Mouse (Mus musculus) layer of hippocampus, adult 8-10 months (tissue): ENCODE measurements around the gene Ddx6. TPM values are rescaled to one million over a fixed set of nuclear protein-coding genes. Genes with fewer than 3 reads are reported as not detected.
A peak's percentile ranks its signal among the peaks of the same experiment; 100 is the strongest.
"Not testable (repeated sequence)": the region's sequence is repeated elsewhere in the genome, so short reads cannot be mapped to it uniquely, and the experiment has no call there.

Experiments
- DNase-seq, 2 experiments: peaks; one replicate each; pipeline ENCODE4 v3.0.0; 2022; ENCODE audit warnings: low spot score in 2 of 2
- total RNA-seq, 4 experiments: library from RNA; stranded (reverse); gene quantifications; 2 replicates each; pipeline ENCODE4 v1.2.4; 2022

Ddx6 gene
- total RNA-seq, 4 experiments from 2014 or later, result 130 to 145 (median 134) TPM

DNA sequence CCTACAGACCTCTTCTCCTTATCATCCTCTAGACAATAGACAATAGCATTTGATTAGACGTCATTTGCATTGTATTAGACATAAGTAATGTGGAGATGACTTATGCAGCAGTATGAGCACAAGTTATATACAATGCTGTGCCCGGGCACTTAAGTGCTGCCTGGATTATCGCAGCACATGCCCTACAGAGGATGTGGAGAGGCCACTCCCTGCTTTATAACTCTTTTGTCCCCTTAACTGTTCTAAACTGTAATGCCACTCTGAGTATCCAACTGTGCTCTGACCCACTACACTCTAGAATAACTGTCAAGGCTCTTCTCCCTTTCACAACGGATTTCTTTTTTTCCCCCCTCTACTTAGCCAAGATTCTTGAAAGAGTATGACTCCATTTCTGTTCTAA lies 10.8 kb upstream of the Ddx6 start:
- DNase-seq, result no peak

DNA sequence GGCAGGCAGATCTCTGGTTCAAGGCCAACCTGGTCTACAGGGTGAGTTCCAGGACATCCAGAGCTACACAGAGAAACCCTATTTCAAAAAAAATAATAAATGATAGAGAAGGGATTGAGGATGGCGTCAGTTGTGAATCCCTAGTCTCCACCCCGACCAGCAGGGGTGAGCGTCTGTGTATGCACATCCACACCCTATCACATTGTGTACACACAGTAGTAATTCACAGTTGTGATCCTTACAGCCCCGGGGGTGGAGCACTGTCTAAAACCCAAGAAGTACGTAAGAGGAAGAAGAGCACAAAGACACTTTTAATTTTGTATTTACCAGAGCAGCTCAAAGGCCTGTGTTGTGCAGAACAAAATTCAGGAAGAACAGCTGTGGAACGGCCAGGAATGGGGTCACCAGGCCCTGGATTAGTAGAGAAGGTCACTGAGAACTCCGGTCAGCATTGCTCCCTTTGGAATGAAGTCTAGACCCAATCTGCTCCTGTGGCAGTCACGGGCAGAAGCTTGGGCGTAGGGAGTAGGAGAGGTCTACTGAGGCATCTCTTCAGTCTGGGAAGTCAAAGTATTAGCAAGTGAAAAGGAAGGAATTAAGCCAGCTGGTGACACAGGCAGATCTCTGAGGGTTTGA lies 9.7 kb upstream of the Ddx6 start:
- DNase-seq, result no peak

DNA sequence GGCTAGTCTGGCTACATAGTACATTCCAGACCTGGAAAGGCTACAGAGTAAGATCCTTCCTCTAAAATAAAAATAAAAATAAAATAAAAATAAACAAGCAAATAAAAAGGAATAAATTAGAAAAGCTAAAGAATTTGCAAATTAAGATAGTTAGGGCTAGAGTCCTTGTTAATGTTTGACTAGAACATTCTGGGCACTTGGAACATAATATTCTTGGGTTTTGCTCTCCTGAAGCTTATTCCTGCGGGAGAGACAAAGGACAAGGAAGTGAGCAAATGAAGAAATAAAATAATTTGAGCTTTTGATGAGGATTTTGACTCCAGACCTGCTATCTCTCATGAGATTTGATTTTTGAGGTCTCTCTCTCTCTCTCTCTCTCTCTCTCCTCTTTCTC lies 9.2 kb upstream of the Ddx6 start:
- DNase-seq, result no peak

DNA sequence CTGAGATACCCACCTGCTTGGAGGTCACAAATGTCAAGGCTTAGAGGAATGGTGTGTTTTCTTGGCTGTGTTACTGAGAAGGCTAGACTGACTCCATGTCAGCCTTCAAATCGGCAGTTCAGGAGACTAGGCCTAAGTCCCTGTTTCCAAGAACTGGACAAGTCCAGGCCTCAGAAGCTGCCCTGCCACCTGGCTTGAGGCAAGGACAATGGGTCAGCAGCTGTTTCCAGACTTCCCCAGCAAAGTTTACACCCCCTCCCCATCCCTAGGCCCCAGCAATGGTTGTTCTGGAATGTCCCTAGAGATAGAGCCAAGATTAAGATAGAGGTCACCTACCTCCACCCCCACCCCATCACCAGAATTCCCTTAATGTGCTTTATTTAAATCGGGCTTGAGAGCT lies 7.0 kb upstream of the Ddx6 start:
- no peak for DNase-seq

DNA sequence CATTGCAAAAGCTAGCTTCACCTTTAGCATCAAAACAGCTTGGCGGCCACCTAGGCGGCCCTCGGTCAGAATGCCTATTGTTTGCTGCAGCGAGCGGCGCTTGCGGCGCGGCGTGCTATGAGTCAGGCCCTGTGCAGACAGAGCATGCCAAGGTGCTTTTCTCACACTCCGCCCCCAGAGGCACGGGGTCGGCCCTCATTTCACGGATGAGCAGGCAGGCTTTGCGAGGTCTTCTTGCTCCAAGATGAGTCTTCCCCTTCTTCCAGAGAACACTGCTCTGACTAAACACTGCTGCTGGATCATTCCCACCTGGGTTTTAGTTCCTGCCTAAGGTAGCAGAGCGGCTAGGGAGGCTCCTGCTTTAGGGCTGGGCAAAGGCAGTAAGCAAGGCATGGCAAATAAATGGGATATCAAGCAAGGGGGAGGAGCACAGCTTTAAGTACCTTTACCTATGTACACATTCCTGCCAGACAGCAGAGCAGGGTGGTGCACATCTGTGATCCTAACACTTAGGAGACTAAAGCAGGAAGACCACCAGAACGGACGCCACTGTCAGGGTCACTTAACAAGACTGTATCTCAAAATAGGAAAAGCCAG lies 5.7 kb upstream of the Ddx6 start:
- no peak for DNase-seq

DNA sequence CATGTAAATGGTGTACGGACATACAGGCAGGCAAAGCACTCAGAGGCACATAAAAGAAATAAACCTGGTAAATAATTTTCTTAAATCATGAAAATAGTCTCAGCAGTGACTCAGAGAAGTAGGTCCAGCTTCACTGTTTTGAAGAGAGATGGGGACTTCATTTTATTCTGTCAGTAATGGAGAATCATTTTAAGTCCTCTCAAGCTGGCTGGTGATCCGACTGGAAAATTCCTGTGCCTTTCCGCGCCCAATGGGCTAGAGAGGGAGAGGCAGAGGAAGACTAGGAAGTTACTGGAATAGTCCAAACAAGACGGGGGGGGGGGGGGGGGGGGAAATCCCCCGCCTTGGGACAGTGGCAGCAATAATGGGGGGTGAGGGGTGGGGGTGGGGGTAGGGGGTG lies 5.1 kb upstream of the Ddx6 start:
- DNase-seq, result no peak

DNA sequence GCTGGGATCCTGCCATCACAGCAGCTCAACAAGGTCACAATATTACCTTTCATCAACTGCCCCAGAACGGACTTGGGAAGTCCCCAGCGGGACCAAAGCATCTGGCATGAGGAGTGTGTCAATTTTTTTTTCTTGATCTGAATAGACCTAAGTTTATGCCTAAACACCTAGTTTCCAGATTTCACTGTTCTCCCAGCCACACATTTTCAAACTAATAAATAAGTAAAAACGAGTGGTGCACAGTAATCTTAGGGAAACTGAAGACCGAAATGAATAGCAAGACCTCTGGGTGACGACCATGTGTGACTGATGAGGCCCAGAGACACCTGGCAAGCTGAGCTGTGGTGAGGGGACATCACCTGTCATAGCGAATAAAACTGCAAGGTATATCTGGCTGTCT lies 3.9 kb upstream of the Ddx6 start:
- DNase-seq, result no peak

DNA sequence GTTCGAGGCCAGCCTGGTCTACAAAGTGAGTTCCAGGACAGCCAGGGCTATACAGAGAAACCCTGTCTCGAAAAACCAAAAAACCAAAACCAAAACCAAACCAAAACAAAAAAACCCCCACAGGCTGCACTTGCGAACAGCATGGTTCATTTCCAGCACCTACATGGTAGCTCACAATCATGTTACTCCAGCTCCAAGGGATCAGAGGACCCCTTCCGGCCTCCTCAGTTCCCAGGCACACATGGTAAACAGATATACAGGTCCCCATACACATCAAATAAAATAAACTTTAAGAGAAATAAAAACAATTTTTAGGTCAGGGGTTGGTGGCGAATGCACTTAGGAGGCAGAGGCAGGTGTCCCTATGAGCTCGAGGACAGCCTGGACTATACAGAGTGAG lies 1.9 kb upstream of the Ddx6 start:
- no peak for DNase-seq

DNA sequence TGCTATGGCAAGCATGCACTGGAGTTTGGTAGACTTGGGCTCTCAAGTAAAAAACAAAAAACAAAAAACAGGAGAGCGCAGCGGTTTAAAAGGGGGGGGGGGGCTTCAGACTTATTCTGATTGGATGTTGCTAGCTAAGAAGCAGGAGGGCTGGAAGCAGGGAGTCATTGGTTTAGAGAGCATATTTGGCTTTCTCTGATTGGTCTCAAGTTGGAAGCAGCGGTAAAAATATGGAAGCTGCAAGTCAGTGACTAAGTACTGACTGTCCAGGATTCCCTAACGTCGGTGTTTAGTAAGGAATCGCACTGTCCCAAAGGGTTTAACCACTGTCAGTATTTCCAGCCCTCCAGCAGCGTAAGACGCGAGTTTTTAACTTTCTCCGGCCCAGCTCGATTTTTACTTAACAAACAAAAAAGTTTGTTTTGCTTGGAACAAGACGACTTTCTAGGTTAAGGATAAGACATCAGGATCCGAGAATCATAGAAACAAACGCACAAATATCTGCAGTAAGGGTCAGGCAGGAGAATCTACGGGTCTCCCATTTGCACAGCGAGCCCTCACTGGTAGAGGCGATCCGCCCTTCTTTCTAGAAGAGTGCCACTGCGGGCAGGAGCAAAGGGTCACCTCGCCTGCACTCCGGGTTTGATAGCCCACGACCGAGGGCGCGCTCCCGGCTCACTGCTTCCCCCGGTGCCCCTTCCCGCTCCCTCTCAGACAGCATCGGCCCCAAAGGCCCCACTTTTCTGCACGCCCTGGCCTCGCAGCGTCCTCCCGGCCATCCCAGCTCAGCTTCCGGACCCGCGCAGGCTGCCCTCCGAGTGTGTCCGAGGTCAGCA lies 1.0 kb upstream of the Ddx6 start:
- DNase-seq, result peak; percentile 36 to 54

DNA sequence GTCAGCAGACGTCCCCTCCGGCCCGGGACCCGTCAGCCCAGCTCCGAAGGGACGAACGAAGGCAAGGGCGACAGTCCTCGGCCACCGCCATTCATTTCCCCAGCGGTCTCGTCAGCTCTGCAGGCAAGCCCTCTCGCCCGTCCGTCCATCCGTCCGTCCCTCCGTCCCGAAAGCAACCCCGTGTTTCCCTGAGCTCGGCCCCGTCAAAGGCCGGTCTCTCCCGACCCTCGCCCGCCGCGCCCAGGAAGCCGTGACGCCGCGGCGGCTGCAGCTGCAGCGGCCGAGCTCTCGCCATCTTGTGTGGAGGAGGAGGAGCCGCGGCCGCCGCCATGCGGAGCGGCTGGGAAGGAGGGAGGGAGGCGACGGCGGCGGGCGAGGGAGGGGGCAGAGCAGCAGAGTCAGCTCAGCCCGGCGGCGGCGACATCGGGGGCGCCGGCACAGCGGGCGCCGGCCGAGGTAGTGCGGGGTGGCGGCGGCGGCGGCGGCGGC lies 358 bp upstream of the Ddx6 start:
- peak; percentile 57 to 73 for DNase-seq

DNA sequence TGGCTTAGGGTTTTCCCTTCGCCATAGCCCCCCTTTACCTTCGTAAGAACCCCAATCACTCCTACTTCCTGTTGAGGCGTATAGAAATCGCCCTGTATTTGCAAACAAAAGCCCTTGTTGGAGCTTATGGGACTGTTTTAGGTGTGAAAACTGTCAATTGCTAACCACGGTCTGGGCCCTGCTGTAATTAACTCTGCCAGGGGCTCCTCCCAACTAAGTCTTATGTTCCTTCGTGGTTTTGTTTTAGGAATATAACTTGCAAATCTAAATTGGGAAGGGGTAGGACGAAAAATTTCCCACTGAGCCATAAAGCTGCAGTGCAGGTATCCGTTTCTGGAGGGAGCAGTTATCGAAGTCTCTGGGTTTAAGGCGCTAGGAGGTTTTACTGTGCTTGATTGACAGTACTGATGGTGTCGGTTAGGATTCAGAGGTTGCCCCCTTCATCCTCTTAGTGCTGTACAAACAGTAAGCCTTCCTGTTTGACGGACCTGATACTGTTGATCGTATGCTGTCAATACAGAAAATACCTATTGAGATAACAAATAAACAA lies 999 bp downstream of the Ddx6 start:
- DNase-seq, result no peak

DNA sequence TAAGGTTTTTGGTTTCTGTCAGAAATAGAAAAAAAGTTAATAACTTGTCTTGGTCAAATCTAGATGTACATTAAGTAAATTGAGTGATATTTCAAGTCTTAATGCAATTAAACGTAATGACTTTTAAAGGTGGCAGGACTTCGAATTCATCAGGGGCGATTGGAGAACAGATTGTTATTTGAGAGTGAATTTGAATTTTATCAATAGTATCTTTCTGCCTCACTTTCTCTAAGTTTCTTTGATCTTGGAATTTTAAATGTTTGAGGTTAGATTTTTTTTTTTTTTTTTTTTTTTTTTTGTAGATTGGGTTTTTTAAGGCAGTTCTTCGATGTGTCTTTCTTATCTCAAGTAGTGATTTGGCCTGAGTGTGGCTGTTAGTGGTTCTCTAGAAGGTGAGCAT lies 2.0 kb downstream of the Ddx6 start:
- no peak for DNase-seq

DNA sequence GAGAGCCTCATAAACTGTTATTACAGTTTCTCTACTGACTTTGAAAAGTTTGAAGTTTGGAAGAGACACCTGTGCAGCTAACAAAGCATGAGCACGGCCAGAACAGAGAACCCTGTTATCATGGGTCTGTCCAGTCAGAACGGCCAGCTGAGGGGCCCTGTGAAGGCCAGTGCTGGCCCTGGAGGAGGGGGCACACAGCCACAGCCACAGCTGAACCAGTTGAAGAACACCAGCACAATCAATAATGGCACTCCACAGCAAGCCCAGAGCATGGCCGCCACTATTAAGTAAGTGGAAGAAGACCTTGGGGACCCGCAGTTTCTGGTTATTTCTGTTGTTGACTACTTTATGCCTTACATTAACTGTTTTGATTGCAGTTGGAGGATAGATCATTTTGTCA lies 2.6 kb downstream of the Ddx6 start:
- no peak for DNase-seq

DNA sequence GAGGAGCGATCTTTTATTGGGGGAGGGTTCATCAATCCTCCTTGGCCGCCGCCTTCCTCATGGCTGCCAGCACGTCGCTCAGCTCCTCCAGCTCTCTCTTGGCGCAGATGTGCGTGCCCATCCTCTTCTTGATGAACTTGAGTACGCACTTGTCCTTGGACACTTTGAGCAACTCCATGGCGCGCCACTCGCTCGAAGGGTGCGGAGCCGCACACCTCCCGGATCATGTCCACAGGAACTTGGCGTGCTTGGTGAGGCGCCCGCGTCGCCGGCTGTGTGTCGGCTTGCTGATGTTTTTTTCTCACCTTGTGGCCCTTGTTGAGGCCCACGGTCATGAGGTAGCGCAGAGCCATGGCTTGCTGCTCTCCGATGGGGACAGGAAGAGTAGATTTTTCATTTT lies 5.7 kb downstream of the Ddx6 start:
- no peak for DNase-seq

DNA sequence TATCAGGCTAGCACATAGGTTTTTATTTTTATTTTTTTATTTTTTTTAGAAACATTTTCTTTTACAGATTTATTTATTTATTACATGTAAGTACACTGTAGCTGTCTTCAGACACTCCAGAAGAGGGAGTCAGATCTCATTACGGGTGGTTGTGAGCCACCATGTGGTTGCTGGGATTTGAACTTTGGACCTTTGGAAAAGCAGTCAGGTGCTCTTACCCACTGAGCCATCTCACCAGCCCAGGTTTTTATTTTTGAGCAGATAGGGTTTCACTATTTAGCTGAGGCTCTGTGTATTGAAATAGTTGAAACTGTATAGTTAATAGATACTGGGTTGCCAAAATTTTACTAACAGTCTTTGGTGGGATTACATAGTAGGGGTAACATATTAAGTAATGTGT lies 8.4 kb downstream of the Ddx6 start:
- DNase-seq, result not testable (repeated sequence)

DNA sequence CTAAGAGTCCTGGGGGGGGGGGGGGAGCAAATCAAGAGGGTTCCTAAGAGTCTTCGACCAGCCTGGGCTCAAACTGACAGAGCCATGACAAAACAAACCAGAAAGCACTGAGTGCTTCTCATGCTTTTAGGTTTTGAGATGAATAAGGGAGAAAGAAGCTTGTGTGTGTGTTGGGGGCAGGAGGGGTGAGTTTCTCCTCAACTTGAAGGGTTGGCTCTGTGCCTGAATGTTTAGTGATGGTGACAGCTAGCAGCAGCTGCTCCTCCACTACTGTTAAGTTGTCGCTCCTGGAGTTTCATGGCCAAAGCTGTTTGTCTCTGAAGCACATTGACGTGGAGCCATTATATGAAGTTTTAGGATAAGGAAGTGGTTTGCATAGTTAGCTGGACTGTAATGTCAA lies 16.4 kb downstream of the Ddx6 start:
- no peak for DNase-seq

DNA sequence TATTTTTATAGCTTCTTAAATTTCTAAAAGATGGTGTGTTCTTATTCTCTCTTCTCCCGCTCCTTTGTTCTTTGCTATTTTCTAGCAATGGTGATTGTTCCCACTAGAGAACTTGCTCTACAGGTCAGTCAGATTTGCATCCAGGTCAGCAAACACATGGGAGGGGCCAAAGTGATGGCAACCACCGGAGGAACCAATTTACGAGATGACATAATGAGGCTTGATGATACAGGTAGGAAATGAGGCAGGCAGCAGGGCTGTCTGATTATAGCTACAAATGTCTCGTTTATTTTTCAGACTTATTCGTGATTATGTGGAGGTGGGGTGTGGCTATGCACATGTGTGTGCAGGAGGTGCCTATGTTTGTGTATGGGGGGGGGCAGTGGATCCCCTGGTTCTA lies 19.7 kb downstream of the Ddx6 start:
- DNase-seq, result no peak

DNA sequence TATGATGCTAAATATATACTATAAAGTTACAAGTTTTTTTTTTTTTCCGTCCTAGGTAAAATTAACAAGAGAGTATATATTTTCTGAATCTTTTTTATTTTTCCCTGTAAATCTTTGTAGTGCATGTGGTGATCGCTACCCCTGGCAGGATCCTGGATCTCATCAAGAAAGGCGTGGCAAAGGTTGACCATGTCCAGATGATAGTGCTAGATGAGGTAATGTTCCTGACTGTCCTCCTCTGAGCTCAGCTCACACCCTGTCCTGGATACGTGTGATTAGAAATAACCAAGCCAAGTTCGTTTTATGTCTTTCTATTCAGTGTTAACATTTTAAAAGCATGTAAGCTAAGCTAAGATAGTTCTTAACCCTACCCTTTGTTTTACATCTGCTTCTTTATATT lies 21.6 kb downstream of the Ddx6 start:
- no peak for DNase-seq

DNA sequence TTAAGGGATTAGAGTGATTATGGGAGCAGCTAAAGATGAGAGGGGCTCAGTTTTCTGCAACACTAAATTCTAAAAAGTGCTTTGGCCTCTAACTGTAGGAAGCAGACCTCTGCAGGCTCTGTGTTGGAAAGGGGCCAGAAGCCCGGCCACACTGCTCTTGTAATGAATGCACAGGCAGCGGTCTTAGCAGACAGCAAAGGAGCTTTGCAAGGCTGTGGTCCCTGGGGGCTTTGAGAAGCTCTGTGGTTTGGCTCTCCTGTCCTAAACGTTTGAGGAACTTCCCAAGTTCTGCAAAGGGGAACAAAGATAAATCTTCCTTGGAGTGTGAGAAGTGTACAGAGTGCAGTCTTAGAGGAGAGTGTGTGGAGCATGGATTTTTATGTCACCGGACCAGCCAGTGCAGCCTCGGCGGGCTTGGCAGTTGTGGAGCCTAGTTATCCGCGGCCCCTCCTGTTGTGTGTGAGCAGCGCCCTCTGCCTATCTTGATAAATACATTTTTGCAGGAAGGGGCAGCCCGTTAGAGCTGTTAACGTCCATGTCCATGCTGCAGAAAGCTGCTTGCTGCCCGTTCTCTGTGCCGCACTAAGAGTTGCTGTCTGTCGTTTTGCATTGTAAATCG lies 33.0 kb downstream of the Ddx6 start:
- DNase-seq, result no peak

DNA sequence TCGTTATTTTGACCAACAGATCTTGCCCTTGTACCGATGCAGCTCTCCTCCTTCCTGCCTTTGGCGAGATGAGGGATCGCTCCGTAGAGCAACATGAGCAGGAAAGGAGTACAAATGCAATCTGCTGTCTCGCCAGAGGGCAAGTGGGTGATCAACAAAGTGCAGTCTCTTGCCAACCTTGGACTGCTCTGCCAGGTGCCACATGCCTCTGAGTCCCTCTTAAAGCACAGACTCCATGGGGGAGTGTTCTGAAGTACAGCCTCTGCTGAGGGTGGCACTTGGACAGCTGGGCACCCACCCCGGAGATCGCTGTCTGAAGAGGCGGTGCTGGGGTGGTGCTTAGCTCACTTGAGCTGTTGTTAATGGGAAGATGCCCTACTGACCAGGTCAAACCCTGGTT lies 34.0 kb downstream of the Ddx6 start:
- not testable (repeated sequence) for DNase-seq

DNA sequence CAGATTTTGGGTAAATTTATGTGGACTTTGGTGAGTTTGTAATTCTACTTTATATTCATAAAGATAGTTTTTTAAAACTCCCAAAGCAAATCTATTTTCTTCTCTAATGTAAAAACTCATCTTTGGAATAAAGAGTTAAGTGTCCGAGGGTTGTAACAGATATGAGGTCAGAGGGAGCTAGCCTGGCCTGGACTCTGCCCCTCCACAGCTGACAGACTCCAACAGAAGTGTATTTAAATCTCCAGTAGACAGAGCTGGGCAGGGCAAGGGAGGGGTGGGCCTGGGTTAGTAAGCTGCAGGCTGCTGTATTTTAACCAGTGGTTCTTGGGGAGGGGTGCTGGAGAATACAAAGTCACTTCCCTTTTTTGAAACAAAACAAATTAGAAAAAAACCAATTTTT lies 35.3 kb downstream of the Ddx6 start:
- DNase-seq, result not testable (repeated sequence)
